Mouse (Mus musculus) small intestine, adult 10 weeks (tissue): Measurements from ENCODE around the gene Elovl4. TPM values are rescaled to one million over a fixed set of nuclear protein-coding genes. Genes with fewer than 3 reads are reported as not detected.

ENCODE experiments used
- polyA plus RNA-seq: library from polyadenylated mRNA; stranded (reverse); fragments of 350-450 nt; fragmentation: Illumina TruSeq; extraction: RNeasy Lipid Tissue Mini Kit (QIAGEN cat#74804); gene quantifications from one replicate; pipeline ENCODE4 v1.2.3, GENCODE M21; 2014; ENCODE audit warnings: low replicate concordance

Elovl4 gene
- 0.85 TPM for polyA plus RNA-seq

GRCm38 (mm10) chr9:83805977-83806815 lies at the start of gene Elovl4:
TSS of gene Elovl4 (minus strand) at chr9:83806277.

GRCm38 (mm10) chr9:83833811-83834747 lies 28.0 kb upstream of the Elovl4 start, which contains the start of gene Ttk:
TSS of gene Ttk (plus strand) at chr9:83834689.

Other genes starting within 250 kb of the Elovl4 start
- gene Ttk, start 28.4 kb upstream of the Elovl4 start, polyA plus RNA-seq: 13.5 TPM
- gene Bckdhb, start 118.9 kb upstream of the Elovl4 start, polyA plus RNA-seq: 19.0 TPM